Mouse (Mus musculus): ENCODE measurements around the gene Fgf12.

GRCm38 (mm10) chr16:28446334-28447113, 306.3 kb downstream of the Fgf12 start:
- TF ChIP-seq POLR2A (IDR thresholded peaks at IDR 0.05; ENCODE audit: insufficient read depth, low read depth, low read length) (peak; percentile 47; the same call in 1 of the 2 replicates), CTCF (IDR thresholded peaks at IDR 0.05; ENCODE audit: insufficient read depth, low read depth, low read length) (peak; percentile 25; the same call in 1 of the 2 replicates)
